Mouse (Mus musculus) embryonic fibroblast, embryonic 13.5 days (primary cell): Measurements from ENCODE around the gene Tnr. TPM values are rescaled to one million over a fixed set of nuclear protein-coding genes. Genes with fewer than 3 reads are reported as not detected.

Experiments
- H3K27ac ChIP-seq: 2 replicates; pipeline ENCODE4 v1.5.1; 2012; ENCODE audit warnings: low read length, control low read depth, inconsistent platforms; ENCODE audit not compliant: insufficient read depth
- H3K4me1 ChIP-seq: 2 replicates; pipeline ENCODE4 v1.6.1; 2011; ENCODE audit warnings: low read length; ENCODE audit not compliant: control insufficient read depth, insufficient read depth
- H3K4me3 ChIP-seq: 2 replicates; pipeline ENCODE4 v1.5.1; 2011; ENCODE audit warnings: mild to moderate bottlenecking, control low read depth, low read length; ENCODE audit not compliant: insufficient read depth
- CTCF ChIP-seq: IDR thresholded peaks from 2 replicates; pipeline ENCODE4 v1.5.1; 2011; ENCODE audit warnings: mild to moderate bottlenecking, control low read depth, low read length, moderate library complexity, borderline replicate concordance; ENCODE audit not compliant: insufficient read depth
- POLR2A ChIP-seq: IDR thresholded peaks from 2 replicates; pipeline ENCODE4 v1.6.1; 2011; ENCODE audit warnings: low read depth, mild to moderate bottlenecking, control low read depth, low read length, moderate library complexity
- polyA plus RNA-seq: library from polyadenylated mRNA; stranded (reverse); fragments of >200 nt; gene quantifications from 2 replicates; pipeline ENCODE4 v1.2.4, GENCODE M21; 2011; ENCODE audit warnings: low read depth; ENCODE audit not compliant: missing spikeins, insufficient read length

Gene Tnr
- polyA plus RNA-seq, 1 experiment = 0.09 TPM

DNA sequence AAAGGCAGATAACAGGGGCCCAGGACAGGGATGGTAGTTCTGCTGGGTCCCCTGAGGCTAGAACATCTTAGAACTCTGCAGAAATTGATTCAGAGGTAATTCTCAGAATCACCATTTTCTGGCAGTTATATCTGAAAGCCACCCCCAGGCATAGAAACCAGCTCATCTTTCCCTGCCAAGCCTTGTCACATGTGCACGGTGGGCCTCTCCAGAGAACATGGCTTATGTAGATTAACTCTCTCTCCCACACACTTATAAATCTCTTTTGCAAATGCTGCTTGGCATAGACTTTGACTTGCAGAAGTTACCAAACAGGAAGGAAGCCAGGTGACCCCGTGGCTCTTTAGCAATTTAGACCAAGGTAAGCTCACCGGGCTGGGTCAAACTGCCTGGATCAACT lies 215.9 kb downstream of the Tnr start:
- no peaks in the 10 kb centered on the region for H3K4me1 ChIP-seq
- no peak overlapping the region for H3K4me3 ChIP-seq
- TF ChIP-seq CTCF (no peak), POLR2A (no peak)
- H3K27ac ChIP-seq = no peak overlapping the region

- Histone ChIP-seq H3K4me3 (no peak overlapping the region), H3K27ac (no peak overlapping the region), H3K4me1 (no peaks in the 10 kb centered on the region)
- TF ChIP-seq CTCF (no peak), POLR2A (no peak)
Measured at GRCm38 (mm10) chr1:159741237-159742002, 217.9 kb downstream of the Tnr start.

DNA sequence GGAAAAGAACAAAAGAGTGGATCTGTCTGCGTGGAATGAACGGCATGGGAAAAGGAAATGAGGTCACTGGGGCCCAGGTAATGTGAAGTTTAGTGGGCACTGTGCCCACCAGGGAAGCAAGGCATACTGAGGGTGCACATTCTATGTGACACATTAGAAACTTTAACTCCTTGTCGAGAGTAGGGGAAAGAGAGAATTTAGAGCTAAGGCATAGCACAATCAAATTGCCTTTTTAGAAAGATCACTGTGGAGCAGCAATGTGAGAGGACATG lies 218.4 kb downstream of the Tnr start:
- Histone ChIP-seq H3K4me1 (no peaks in the 10 kb centered on the region), H3K4me3 (no peak overlapping the region), H3K27ac (no peak overlapping the region)
- TF ChIP-seq CTCF (no peak), POLR2A (no peak)

DNA sequence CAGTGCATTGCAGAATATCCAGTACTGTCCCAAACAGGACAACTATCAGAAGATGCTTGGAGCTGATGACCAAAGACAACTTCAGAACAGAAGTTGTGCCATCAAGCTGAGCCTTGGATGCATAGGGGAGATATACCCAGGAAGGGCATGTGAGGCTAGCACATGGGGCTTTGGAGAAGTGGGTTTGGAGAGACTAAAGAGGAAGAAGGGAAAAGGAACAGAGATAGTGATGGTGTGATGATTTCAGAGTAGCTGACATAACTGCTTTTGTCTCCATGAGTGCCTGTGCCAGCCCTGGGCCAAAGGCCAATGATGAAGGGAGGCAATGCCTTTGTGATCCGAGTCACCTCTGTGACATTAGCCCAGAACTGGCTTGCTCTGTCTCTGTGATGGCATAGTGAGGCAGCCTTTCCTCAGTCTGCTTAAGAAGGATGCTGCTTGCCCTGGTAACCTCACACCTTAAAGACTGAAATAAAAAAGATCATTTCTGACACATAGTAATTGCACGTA lies 220.2 kb downstream of the Tnr start:
- TF ChIP-seq CTCF (no peak), POLR2A (no peak)
- Histone ChIP-seq H3K27ac (no peak overlapping the region), H3K4me1 (no peaks in the 10 kb centered on the region), H3K4me3 (no peak overlapping the region)

- Histone ChIP-seq H3K27ac (no peak overlapping the region), H3K4me3 (no peak overlapping the region), H3K4me1 (no peaks in the 10 kb centered on the region)
- no peak for TF ChIP-seq CTCF
- no peak for TF ChIP-seq POLR2A
Measured at GRCm38 (mm10) chr1:159745311-159745710, 221.7 kb downstream of the Tnr start.

GRCm38 (mm10) chr1:159747969-159748368 lies 224.4 kb downstream of the Tnr start:
- no peak overlapping the region for H3K27ac ChIP-seq
- TF ChIP-seq POLR2A (no peak), CTCF (no peak)
- H3K4me1 ChIP-seq = no peaks in the 10 kb centered on the region
- H3K4me3 ChIP-seq = no peak overlapping the region

DNA sequence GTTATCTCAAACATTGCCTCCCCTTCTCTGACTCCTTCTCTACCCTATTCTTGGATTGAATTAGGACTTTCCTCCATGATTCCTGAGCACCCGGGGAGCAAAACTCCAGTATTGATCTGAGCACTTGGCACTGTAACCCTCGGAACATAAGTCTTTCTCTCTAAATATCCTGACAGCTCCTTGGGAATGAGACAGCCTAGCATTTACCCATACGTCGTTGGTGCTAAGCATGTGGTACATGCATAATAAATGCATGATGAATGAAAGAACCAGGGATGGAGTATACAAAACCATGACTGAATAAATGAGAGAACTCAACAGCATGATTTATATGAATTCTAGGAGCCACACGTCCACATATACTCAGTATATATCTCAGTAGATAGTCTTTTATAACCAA lies 226.8 kb downstream of the Tnr start:
- H3K27ac ChIP-seq = no peak overlapping the region
- no peaks in the 10 kb centered on the region for H3K4me1 ChIP-seq
- no peak overlapping the region for H3K4me3 ChIP-seq
- TF ChIP-seq POLR2A = no peak
- no peak for TF ChIP-seq CTCF

GRCm38 (mm10) chr1:159750876-159751275 lies 227.3 kb downstream of the Tnr start:
- no peak overlapping the region for H3K27ac ChIP-seq
- H3K4me1 ChIP-seq = no peaks in the 10 kb centered on the region
- TF ChIP-seq POLR2A (no peak), CTCF (no peak)
- H3K4me3 ChIP-seq = no peak overlapping the region

- H3K4me3 ChIP-seq = no peak overlapping the region
- TF ChIP-seq POLR2A (no peak), CTCF (no peak)
- H3K4me1 ChIP-seq = no peaks in the 10 kb centered on the region
- no peak overlapping the region for H3K27ac ChIP-seq
Measured at GRCm38 (mm10) chr1:159760970-159761369, 237.4 kb downstream of the Tnr start.

- TF ChIP-seq CTCF = no peak
- TF ChIP-seq POLR2A = no peak
- no peak overlapping the region for H3K27ac ChIP-seq
- H3K4me1 ChIP-seq = no peaks in the 10 kb centered on the region
Measured at GRCm38 (mm10) chr1:159763901-159764300, 240.3 kb downstream of the Tnr start.

More at GRCm38 (mm10) chr1:159763901-159764300, 240.3 kb downstream of the Tnr start:
- H3K4me3 ChIP-seq = no peak overlapping the region
